Mouse (Mus musculus) forebrain, embryonic 16.5 days (tissue): Measurements from ENCODE around the gene Tnip3. TPM values are rescaled to one million over a fixed set of nuclear protein-coding genes. Genes with fewer than 3 reads are reported as not detected.

ENCODE experiments used
- ATAC-seq: fragments of 200-750 bp; cut with Nextera tagmentation; 2 replicates; pipeline ENCODE4 v1.8.0; 2017; ENCODE audit warnings: mild to moderate bottlenecking, moderate library complexity
- H3K27ac ChIP-seq: fragments of 300-500 bp; sonication (generic); 2 replicates; pipeline ENCODE4 v1.5.1; 2014; ENCODE audit warnings: low read length, control low read depth
- H3K27me3 ChIP-seq: fragments of 300-500 bp; sonication (generic); replicated peaks from 2 replicates; pipeline ENCODE4 v1.6.1; 2014; ENCODE audit warnings: low read length; ENCODE audit not compliant: control insufficient read depth, insufficient read depth
- H3K36me3 ChIP-seq: fragments of 300-500 bp; sonication (generic); 2 replicates; pipeline ENCODE4 v1.6.1; 2014; ENCODE audit not compliant: control insufficient read depth, insufficient read depth
- H3K4me1 ChIP-seq: fragments of 300-500 bp; sonication (generic); replicated peaks from 2 replicates; pipeline ENCODE4 v1.6.1; 2014; ENCODE audit warnings: low read length; ENCODE audit not compliant: control insufficient read depth, insufficient read depth
- H3K4me2 ChIP-seq: fragments of 300-500 bp; sonication (generic); 2 replicates; pipeline ENCODE4 v1.6.1; 2014; ENCODE audit warnings: mild to moderate bottlenecking, low read length, control low read depth
- H3K4me3 ChIP-seq: fragments of 300-500 bp; sonication (generic); replicated peaks from 2 replicates; pipeline ENCODE4 v1.5.1; 2014; ENCODE audit warnings: mild to moderate bottlenecking, low read length, control low read depth
- H3K9ac ChIP-seq: fragments of 300-500 bp; sonication (generic); replicated peaks from 2 replicates; pipeline ENCODE4 v1.6.1; 2014; ENCODE audit warnings: low read depth, low read length, control low read depth
- H3K9me3 ChIP-seq: fragments of 300-500 bp; sonication (generic); 2 replicates; pipeline ENCODE4 v1.6.1; 2016; ENCODE audit warnings: low read length; ENCODE audit not compliant: control insufficient read depth
- WGBS: fragments of 180-500 bp; shearing (Covaris S2); extraction: QIAGEN DNeasy Blood & Tissue Kit; methylation state at CpG from one replicate; pipeline ENCODE4 v1.1.7; 2014; 5-methylcytosine and 5-hydroxymethylcytosine counted together
- polyA plus RNA-seq: library from polyadenylated mRNA; unstranded; fragments of >200 nt; fragmentation: Nextera tagmentation; extraction: Ambion mirVana; gene quantifications from 2 replicates; pipeline ENCODE4 v1.2.1, GENCODE M21; 2015

The Tnip3 gene
- polyA plus RNA-seq, 1 experiment from 2014 or later = not detected

GRCm38 (mm10) chr6:65662050-65662449 is 136.9 kb downstream of the Tnip3 start:
- no peak overlapping the region for H3K9ac ChIP-seq
- no peaks in the 10 kb centered on the region for H3K36me3 ChIP-seq
- no peaks in the 10 kb centered on the region for H3K27me3 ChIP-seq
- no peak overlapping the region for H3K4me2 ChIP-seq
- H3K4me1 ChIP-seq = no peaks in the 10 kb centered on the region
- 48% methylated on average over 2 of the region's 2 CpGs for WGBS
- no peaks in the 10 kb centered on the region for H3K9me3 ChIP-seq
- H3K4me3 ChIP-seq = no peak overlapping the region
- H3K27ac ChIP-seq = no peak overlapping the region
- no peak for ATAC-seq

DNA sequence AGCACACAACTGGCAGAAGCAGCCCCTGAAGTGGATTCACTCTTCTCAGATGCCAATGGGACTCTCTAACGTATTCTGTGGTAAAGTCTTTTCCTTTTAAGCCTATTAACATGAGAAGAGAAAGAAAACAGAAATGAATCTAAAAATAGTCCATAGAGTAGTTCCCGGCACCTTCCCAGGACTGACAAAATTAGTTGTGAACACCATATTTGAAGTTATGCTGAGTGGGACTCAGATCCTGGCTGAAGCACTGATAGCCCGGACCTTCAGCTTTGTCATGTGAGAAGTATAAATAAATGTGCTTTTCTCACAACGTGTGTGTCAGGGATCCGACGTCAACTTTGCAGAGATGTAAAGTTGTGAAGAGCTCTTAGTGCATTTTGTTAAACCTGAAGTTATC is 138.9 kb downstream of the Tnip3 start:
- H3K36me3 ChIP-seq = no peaks in the 10 kb centered on the region
- no peak overlapping the region for H3K4me3 ChIP-seq
- H3K4me2 ChIP-seq = no peak overlapping the region
- no peak overlapping the region for H3K9ac ChIP-seq
- H3K27ac ChIP-seq = no peak overlapping the region
- no peaks in the 10 kb centered on the region for H3K9me3 ChIP-seq
- H3K27me3 ChIP-seq = no peaks in the 10 kb centered on the region
- H3K4me1 ChIP-seq = no peaks in the 10 kb centered on the region
- ATAC-seq = no peak
- 78% methylated on average over 6 of the region's 6 CpGs for WGBS

DNA sequence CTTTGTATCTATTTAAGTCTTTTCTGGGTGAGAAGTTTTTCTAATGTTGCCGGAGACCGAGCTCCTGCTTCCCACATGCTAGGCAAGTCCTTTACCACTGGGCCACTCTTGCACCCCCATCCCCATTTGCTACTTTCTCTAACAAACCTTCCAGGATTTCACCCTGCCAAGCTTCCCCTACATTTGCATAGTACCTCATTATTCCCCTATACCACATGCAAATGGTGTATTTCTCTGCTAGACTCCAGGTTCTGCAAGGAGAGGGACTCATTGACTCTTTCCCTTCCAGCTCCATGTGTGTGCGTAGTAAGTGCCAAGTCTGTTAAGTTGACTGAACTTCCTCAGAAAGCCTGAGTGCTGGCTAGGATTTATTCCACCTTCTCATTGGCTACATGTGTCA is 141.2 kb downstream of the Tnip3 start:
- Histone ChIP-seq H3K4me3 (no peak overlapping the region), H3K4me1 (peaks cover 3% of the 10 kb centered on the region; the same call in 1 of the 2 replicates), H3K36me3 (no peaks in the 10 kb centered on the region), H3K27ac (no peak overlapping the region), H3K9me3 (no peaks in the 10 kb centered on the region), H3K27me3 (no peaks in the 10 kb centered on the region; the same call in 1 of the 2 replicates), H3K9ac (no peak overlapping the region), H3K4me2 (no peak overlapping the region)
- 49% methylated on average over 3 of the region's 3 CpGs for WGBS
- peak; percentile 57; the same call in 1 of the 2 replicates for ATAC-seq

- Histone ChIP-seq H3K27me3 (no peaks in the 10 kb centered on the region; the same call in none of the 2 replicates), H3K36me3 (no peaks in the 10 kb centered on the region), H3K27ac (no peak overlapping the region), H3K4me2 (no peak overlapping the region), H3K4me3 (no peak overlapping the region), H3K9me3 (no peaks in the 10 kb centered on the region), H3K4me1 (peaks cover 20% of the 10 kb centered on the region), H3K9ac (no peak overlapping the region)
- ATAC-seq = no peak
- 55% methylated on average over 2 of the region's 2 CpGs for WGBS
Observed at GRCm38 (mm10) chr6:65669971-65670370, 144.9 kb downstream of the Tnip3 start.

DNA sequence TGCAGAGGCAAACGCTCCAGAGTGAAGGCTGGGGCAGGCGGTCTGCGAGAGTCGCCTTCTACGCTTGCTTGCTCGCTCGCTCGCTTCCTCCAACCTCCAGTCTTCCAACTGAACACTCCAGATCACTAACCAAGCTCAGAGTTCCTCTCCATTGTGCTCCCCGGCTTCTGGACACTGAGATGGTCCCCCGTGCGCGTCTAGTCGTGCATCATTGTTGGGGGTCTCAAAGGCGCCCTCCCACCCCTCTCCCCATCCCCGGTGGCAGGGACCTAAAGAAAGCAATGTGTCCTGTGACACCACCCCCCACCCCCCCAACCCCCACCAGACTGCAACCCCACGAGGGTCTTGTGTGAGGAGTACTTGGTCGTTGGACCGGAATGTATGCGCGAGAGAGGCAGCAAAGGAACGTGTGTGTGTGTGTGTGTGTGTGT is 145.9 kb downstream of the Tnip3 start:
- Histone ChIP-seq H3K36me3 (no peaks in the 10 kb centered on the region), H3K27me3 (no peaks in the 10 kb centered on the region; the same call in none of the 2 replicates), H3K9me3 (no peaks in the 10 kb centered on the region), H3K4me3 (peak overlapping the region; percentile 63), H3K4me2 (peak overlapping the region; percentile 98), H3K27ac (no peak overlapping the region), H3K4me1 (peaks cover 20% of the 10 kb centered on the region), H3K9ac (peak overlapping the region; percentile 64; the same call in 1 of the 2 replicates)
- peak; percentile 24 for ATAC-seq
- 2% methylated on average over 19 of the region's 21 CpGs for WGBS

GRCm38 (mm10) chr6:65671451-65671850 is 146.3 kb downstream of the Tnip3 start, which contains the start of gene Ndnf:
Gene Ndnf, plus strand, starts transcription at chr6:65671590.
- WGBS = under 1% methylated on average over 37 of the region's 45 CpGs
- ATAC-seq = peak; percentile 91

DNA sequence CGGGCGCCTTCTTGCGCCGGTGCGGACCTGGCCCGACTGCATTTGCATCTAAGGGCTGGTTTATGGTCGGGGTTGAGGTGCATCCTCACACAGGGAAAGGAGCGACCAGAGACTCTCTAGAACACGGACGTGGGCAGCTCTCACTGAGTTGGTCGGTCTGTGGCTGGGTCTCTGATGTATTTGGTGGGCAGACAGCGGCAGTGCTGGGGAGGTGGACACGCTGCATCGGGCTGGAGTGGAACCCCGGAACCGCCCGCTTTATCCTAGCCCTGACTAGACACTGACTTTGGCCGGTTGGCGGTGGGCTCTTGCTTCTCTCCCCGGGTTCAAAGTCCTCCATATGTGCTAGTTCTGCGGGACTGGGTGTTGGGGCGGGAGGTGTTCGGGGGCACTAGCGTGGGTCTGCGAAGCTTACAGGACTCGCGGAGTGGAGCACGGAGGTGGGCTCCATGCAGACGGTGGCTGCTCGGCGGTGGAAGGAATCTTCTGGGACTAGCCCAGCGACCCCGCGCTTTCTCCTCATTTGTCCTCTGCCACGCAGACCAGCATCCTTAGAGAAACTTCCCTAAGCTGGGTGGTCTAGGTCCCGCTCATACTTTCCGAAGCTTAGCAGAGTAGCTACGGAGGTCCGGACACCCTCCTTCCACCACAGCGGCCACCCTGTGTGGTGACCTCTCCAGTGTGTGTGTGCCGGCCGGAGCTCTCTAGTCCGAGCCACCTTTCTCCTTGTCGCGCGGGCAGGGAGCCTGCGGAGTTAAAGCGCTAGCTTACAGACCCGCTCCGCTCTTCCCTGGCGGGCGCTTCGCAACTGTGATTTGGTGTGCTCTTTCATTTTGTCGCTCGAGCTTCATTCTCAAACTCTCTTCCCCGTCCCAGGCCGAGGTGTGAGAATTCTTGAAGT is 147.3 kb downstream of the Tnip3 start:
- peak overlapping the region; percentile 63 for H3K4me3 ChIP-seq
- H3K9me3 ChIP-seq = no peaks in the 10 kb centered on the region
- no peak overlapping the region for H3K27ac ChIP-seq
- no peaks in the 10 kb centered on the region; the same call in none of the 2 replicates for H3K27me3 ChIP-seq
- peak overlapping the region; percentile 98 for H3K4me2 ChIP-seq
- peak; percentile 56 for ATAC-seq
- H3K4me1 ChIP-seq = peaks cover 20% of the 10 kb centered on the region
- WGBS = under 1% methylated on average over 57 of the region's 57 CpGs
- H3K9ac ChIP-seq = peak overlapping the region; percentile 45
- H3K36me3 ChIP-seq = no peaks in the 10 kb centered on the region

More at GRCm38 (mm10) chr6:65671451-65671850, 146.3 kb downstream of the Tnip3 start, which contains the start of gene Ndnf:
- Histone ChIP-seq H3K4me1 (peaks cover 20% of the 10 kb centered on the region), H3K9ac (peak within 1 kb of the TSS; percentile 64), H3K27ac (no peak within 1 kb of the TSS), H3K4me3 (peak within 1 kb of the TSS; percentile 63), H3K4me2 (peak within 1 kb of the TSS; percentile 98), H3K36me3 (no peaks in the 10 kb centered on the region), H3K27me3 (no peaks in the 10 kb centered on the region; the same call in none of the 2 replicates), H3K9me3 (no peaks in the 10 kb centered on the region)

Other genes starting within 250 kb of the Tnip3 start
- 0.53 and 0.84 TPM in 2 replicates for gene C130060K24Rik, start 144.2 kb upstream of the Tnip3 start, polyA plus RNA-seq
- gene Ndnf, start 146.3 kb downstream of the Tnip3 start, polyA plus RNA-seq = 3.9 and 7.3 TPM in 2 replicates